Mouse (Mus musculus) hindbrain, embryonic 14.5 days (tissue): ENCODE measurements around the gene Shkbp1. TPM values are rescaled to one million over a fixed set of nuclear protein-coding genes. Genes with fewer than 3 reads are reported as not detected.

Source experiments
- ATAC-seq: fragments of 200-750 bp; cut with Nextera tagmentation; 2 replicates; pipeline ENCODE4 v1.8.0; 2017; ENCODE audit warnings: moderate number of reproducible peaks, mild to moderate bottlenecking, moderate TSS enrichment, moderate library complexity; ENCODE audit not compliant: low FRiP score
- DNase-seq: peaks from one replicate; pipeline ENCODE4 v3.0.0-alpha.2; 2015; ENCODE audit warnings: low spot score
- H3K27ac ChIP-seq: fragments of 300-500 bp; sonication (generic); 2 replicates; pipeline ENCODE4 v1.5.1; 2014; ENCODE audit warnings: mild to moderate bottlenecking, moderate library complexity
- H3K27me3 ChIP-seq: fragments of 300-500 bp; sonication (generic); 2 replicates; pipeline ENCODE4 v1.6.1; 2014; ENCODE audit warnings: mild to moderate bottlenecking, low read length, mixed read lengths; ENCODE audit not compliant: control insufficient read depth, insufficient read depth
- H3K36me3 ChIP-seq: fragments of 300-500 bp; sonication (generic); replicated peaks from 2 replicates; pipeline ENCODE4 v1.6.1; 2014; ENCODE audit not compliant: control insufficient read depth, insufficient read depth
- H3K4me1 ChIP-seq: fragments of 300-500 bp; sonication (generic); replicated peaks from 2 replicates; pipeline ENCODE4 v1.6.1; 2014; ENCODE audit warnings: antibody characterized with exemption, low read length, mixed read lengths; ENCODE audit not compliant: control insufficient read depth, insufficient read depth
- H3K4me2 ChIP-seq: fragments of 300-500 bp; sonication (generic); replicated peaks from 2 replicates; pipeline ENCODE4 v1.6.1; 2014; ENCODE audit warnings: mild to moderate bottlenecking, moderate library complexity
- H3K4me3 ChIP-seq: fragments of 300-500 bp; sonication (generic); replicated peaks from 2 replicates; pipeline ENCODE4 v1.5.1; 2014; ENCODE audit warnings: mild to moderate bottlenecking, low read length
- H3K9ac ChIP-seq: fragments of 300-500 bp; sonication (generic); 2 replicates; pipeline ENCODE4 v1.6.1; 2014
- H3K9me3 ChIP-seq: fragments of 300-500 bp; sonication (generic); 2 replicates; pipeline ENCODE4 v1.6.1; 2016; ENCODE audit warnings: low read length; ENCODE audit not compliant: control insufficient read depth
- WGBS: fragments of 180-500 bp; shearing (Covaris S2); extraction: QIAGEN DNeasy Blood & Tissue Kit; methylation state at CpG from one replicate; pipeline ENCODE4 v1.1.7; 2014; 5-methylcytosine and 5-hydroxymethylcytosine counted together
- polyA plus RNA-seq: library from polyadenylated mRNA; unstranded; fragments of >200 nt; fragmentation: Nextera tagmentation; extraction: Ambion mirVana; gene quantifications from 2 replicates; pipeline ENCODE4 v1.2.1, GENCODE M21; 2014

Shkbp1 gene
- polyA plus RNA-seq, 1 experiment from 2014 or later = 34.6 TPM

DNA sequence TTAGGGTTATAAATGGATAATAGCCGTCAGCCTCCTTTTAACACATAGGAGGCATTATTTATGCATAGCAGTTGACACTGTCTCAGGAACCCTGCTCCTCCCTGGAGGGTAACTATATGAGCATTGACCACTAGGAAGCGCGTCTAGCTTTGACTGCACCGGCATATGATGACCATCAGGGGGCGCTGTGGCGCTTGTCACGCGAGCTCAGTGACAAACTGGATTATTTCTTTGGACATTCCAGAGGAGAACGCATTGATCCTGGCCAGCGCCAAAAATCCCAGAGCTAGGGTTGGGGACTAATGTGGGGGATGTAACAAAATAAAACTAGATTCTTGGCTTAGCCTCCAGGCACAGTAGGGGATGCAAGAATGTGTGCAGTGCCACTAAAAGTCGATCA, 53.6 kb downstream of the Shkbp1 start:
- Histone ChIP-seq H3K4me3 (no peak overlapping the region), H3K36me3 (no peaks in the 10 kb centered on the region), H3K4me2 (no peak overlapping the region), H3K4me1 (no peaks in the 10 kb centered on the region), H3K9me3 (no peaks in the 10 kb centered on the region), H3K27ac (no peak overlapping the region), H3K27me3 (no peaks in the 10 kb centered on the region), H3K9ac (no peak overlapping the region)
- no peak for ATAC-seq
- 10% methylated on average over 11 of the region's 11 CpGs for WGBS
- DNase-seq = peak; percentile 70

DNA sequence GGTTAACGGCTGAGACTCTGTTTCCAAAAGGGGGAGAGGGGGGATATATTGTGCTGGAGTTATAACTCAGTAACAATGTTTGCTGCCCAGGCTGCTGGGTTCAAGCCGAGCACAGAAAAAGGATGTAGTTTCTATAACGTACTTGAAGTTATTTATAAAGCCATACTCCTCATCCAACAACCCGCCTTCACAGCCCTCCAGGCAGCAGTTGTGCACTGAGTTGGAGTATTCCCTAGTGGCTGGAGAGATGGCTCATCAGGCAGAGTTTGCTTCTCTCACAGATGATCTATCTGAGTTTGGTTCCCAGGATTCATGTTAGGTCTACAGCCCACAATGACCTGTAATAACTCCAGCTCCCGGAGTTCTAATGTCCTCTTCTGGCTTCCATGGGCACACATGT, 55.0 kb downstream of the Shkbp1 start:
- no peak overlapping the region for H3K9ac ChIP-seq
- H3K27ac ChIP-seq = no peak overlapping the region
- ATAC-seq (no peak), DNase-seq (no peak)
- no peaks in the 10 kb centered on the region for H3K36me3 ChIP-seq
- H3K4me3 ChIP-seq = no peak overlapping the region
- 77% methylated on average over 5 of the region's 5 CpGs for WGBS
- no peaks in the 10 kb centered on the region for H3K9me3 ChIP-seq
- H3K4me2 ChIP-seq = no peak overlapping the region
- no peaks in the 10 kb centered on the region for H3K27me3 ChIP-seq
- no peaks in the 10 kb centered on the region for H3K4me1 ChIP-seq

DNA sequence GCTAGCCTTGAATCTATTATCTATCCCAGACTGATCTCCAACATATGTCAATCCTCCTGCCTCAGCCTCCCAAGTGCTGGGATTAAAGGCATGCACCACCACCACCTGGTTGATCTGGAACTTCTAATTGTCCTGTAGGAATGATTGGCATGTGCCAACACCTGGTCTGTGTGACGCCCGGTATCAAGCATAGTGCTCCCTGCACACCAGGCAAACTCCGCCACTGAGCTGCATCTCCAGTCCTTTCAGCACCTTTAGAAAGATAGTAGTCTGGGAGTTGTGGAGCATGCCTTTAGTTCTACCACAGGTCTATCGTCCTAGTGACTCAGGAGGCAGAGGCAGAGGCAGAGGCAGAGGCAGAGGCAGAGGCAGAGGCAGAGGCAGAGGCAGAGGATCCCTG, 55.5 kb downstream of the Shkbp1 start:
- no peak for DNase-seq
- no peaks in the 10 kb centered on the region for H3K9me3 ChIP-seq
- no peak overlapping the region for H3K9ac ChIP-seq
- H3K27me3 ChIP-seq = no peaks in the 10 kb centered on the region
- H3K4me3 ChIP-seq = no peak overlapping the region
- H3K27ac ChIP-seq = no peak overlapping the region
- no peaks in the 10 kb centered on the region for H3K36me3 ChIP-seq
- WGBS = 87% methylated on average over 4 of the region's 4 CpGs
- H3K4me2 ChIP-seq = no peak overlapping the region
- H3K4me1 ChIP-seq = no peaks in the 10 kb centered on the region
- ATAC-seq = no peak

DNA sequence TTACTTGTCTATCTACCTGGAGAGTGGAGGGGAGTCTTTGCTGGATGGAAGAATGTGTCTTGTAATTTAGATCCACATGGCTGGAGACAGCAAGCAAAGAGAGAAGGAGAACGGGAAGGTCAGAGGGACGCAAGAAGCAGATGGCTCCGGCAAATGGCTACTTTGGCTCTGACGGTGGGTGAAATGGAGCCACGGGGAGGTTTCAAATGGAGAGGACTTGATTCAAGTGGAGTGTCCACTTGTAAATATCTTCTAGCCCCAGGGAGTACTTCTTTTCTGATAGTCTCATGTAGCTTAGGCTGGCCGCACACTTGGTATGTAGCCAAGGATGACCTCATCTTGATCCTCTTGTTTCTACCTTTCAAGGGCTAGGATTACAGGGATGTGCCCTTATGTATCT, 57.0 kb downstream of the Shkbp1 start:
- WGBS = 84% methylated on average over 6 of the region's 6 CpGs
- no peak overlapping the region for H3K4me3 ChIP-seq
- H3K27me3 ChIP-seq = no peaks in the 10 kb centered on the region
- DNase-seq = no peak
- no peaks in the 10 kb centered on the region for H3K4me1 ChIP-seq
- H3K9me3 ChIP-seq = no peaks in the 10 kb centered on the region
- ATAC-seq = no peak
- H3K9ac ChIP-seq = no peak overlapping the region
- H3K27ac ChIP-seq = no peak overlapping the region
- no peaks in the 10 kb centered on the region for H3K36me3 ChIP-seq
- H3K4me2 ChIP-seq = no peak overlapping the region

DNA sequence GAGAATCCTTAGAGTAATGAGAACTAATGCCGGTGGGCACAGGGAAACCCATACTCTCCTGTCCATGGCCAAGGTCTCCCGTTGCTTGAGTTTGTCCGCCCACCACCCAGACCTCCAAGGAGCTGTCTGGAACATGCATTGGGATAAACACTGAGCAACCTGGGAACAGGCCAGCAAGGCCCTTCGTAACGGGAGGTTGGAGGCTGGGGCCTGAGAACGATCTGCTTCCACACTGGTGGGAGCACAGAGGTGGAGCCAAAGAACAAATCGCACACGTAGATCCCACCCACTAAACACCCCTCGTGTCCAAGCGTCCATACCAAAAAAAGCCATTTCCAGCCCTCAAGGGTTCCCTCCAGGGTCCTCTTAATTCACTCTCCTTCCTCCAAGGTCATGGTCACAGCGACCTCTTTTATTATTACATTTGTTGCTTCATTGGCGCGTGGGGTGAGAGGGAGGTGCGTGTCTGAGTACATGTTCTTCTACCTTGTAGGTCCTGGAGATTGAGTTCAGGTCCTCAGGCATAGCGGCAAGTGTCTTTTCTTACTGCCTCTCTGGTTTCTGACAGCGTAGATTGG, 57.7 kb downstream of the Shkbp1 start:
- Histone ChIP-seq H3K4me2 (no peak overlapping the region), H3K27ac (no peak overlapping the region), H3K9ac (no peak overlapping the region), H3K27me3 (no peaks in the 10 kb centered on the region), H3K36me3 (no peaks in the 10 kb centered on the region), H3K4me3 (no peak overlapping the region), H3K4me1 (no peaks in the 10 kb centered on the region), H3K9me3 (no peaks in the 10 kb centered on the region)
- DNase-seq = no peak
- 89% methylated on average over 16 of the region's 16 CpGs for WGBS
- no peak for ATAC-seq

DNA sequence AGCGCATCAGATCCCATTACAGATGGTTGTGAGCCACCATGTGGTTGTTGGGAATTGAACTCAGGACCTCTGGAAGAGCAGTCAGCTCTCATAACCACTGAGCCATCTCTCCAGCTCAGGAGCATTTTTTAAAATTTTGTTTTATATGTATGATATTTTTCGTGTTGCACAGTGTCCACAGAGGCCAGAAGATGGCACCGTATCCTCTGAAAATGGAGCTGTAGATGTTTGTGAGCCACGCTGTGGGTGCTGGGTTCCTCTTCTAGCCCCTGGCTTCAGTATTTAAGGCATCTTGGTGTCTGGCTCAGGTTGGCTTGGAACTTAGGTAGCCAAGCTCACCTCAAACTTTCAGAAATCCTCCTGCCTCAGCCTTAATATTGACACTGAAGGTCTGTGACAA, 59.3 kb downstream of the Shkbp1 start:
- 87% methylated on average over 4 of the region's 4 CpGs for WGBS
- Histone ChIP-seq H3K9ac (no peak overlapping the region), H3K36me3 (no peaks in the 10 kb centered on the region), H3K4me1 (no peaks in the 10 kb centered on the region), H3K27ac (no peak overlapping the region), H3K27me3 (no peaks in the 10 kb centered on the region), H3K4me3 (no peak overlapping the region), H3K9me3 (no peaks in the 10 kb centered on the region), H3K4me2 (no peak overlapping the region)
- ATAC-seq (no peak), DNase-seq (no peak)

DNA sequence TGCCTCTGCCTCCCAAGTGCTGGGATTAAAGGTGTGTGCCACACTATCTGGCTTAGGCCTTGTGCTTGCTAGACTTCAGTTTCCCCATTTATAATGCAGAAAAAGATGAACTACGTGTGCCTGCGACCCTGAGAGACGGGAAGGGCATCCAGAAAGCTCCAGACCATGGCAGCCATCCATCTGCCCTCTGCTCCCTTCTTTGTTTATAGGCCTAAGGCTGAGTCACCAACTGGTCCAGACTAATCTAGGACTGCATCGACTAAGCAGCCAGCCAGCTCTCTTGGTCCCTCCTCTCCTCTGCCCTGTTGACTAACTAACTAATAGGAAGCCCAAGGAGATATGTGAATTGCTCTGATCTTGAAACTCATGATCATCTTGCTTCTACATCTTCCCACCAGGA, 59.9 kb downstream of the Shkbp1 start:
- Histone ChIP-seq H3K4me3 (no peak overlapping the region), H3K9ac (no peak overlapping the region), H3K27ac (no peak overlapping the region), H3K4me1 (no peaks in the 10 kb centered on the region), H3K4me2 (no peak overlapping the region), H3K27me3 (no peaks in the 10 kb centered on the region), H3K9me3 (no peaks in the 10 kb centered on the region), H3K36me3 (no peaks in the 10 kb centered on the region)
- DNase-seq = no peak
- 86% methylated on average over 4 of the region's 4 CpGs for WGBS
- no peak for ATAC-seq

Other genes with a start within 250 kb of the Shkbp1 start
- gene Cyp2f2, start 236.1 kb downstream of the Shkbp1 start, polyA plus RNA-seq = not detected in 2 replicates
- gene Cyp2t4, start 202.3 kb downstream of the Shkbp1 start, polyA plus RNA-seq = 0.17 and 0.19 TPM in 2 replicates
- 55.3 and 55.7 TPM in 2 replicates for gene Egln2, start 189.2 kb downstream of the Shkbp1 start, polyA plus RNA-seq
- gene Rab4b, start 177.1 kb downstream of the Shkbp1 start, polyA plus RNA-seq = 91.3 and 102 TPM in 2 replicates
- gene Gm21983, start 174.9 kb downstream of the Shkbp1 start, polyA plus RNA-seq = not detected in 2 replicates
- gene Mia, start 174.9 kb downstream of the Shkbp1 start, polyA plus RNA-seq = 24.6 and 28.5 TPM in 2 replicates
- gene BC024978, start 160.2 kb downstream of the Shkbp1 start, polyA plus RNA-seq = 3.4 and 3.5 TPM in 2 replicates
- gene Snrpa, start 159.7 kb downstream of the Shkbp1 start, polyA plus RNA-seq = 192 and 195 TPM in 2 replicates
- 6.5 and 8.7 TPM in 2 replicates for gene Itpkc, start 127.4 kb downstream of the Shkbp1 start, polyA plus RNA-seq
- gene Coq8b, start 123.0 kb downstream of the Shkbp1 start, polyA plus RNA-seq = 17.4 and 17.8 TPM in 2 replicates
- 36.2 and 39.2 TPM in 2 replicates for gene Numbl, start 97.6 kb downstream of the Shkbp1 start, polyA plus RNA-seq
- gene Ltbp4, start 18.3 kb downstream of the Shkbp1 start, polyA plus RNA-seq = 10.4 TPM in 2 replicates
- gene Gm20479, start 1.4 kb upstream of the Shkbp1 start, polyA plus RNA-seq = not detected in 2 replicates
- gene Sptbn4, start 91.7 kb upstream of the Shkbp1 start, polyA plus RNA-seq = 4.0 and 4.2 TPM in 2 replicates
- 17.7 and 25.4 TPM in 2 replicates for gene Blvrb, start 92.0 kb upstream of the Shkbp1 start, polyA plus RNA-seq
- 8.4 and 9.3 TPM in 2 replicates for gene Sertad3, start 117.7 kb upstream of the Shkbp1 start, polyA plus RNA-seq
- gene Sertad1, start 130.9 kb upstream of the Shkbp1 start, polyA plus RNA-seq = 7.9 and 8.9 TPM in 2 replicates
- 0.50 and 0.93 TPM in 2 replicates for gene Prx, start 143.3 kb upstream of the Shkbp1 start, polyA plus RNA-seq
- gene Hipk4, start 167.2 kb upstream of the Shkbp1 start, polyA plus RNA-seq = 1.2 and 1.5 TPM in 2 replicates
- gene Pld3, start 197.2 kb upstream of the Shkbp1 start, polyA plus RNA-seq = 156 and 193 TPM in 2 replicates
- gene 2310022A10Rik, start 197.2 kb upstream of the Shkbp1 start, polyA plus RNA-seq = 25.1 and 26.4 TPM in 2 replicates
- 51.1 and 62.7 TPM in 2 replicates for gene Akt2, start 235.5 kb upstream of the Shkbp1 start, polyA plus RNA-seq